Mouse (Mus musculus) kidney, embryonic 15.5 days (tissue): ENCODE results near the gene Coasy. TPM values are rescaled to one million over a fixed set of nuclear protein-coding genes. Genes with fewer than 3 reads are reported as not detected.

ENCODE experiments used
- ATAC-seq: fragments of 200-750 bp; cut with Nextera tagmentation; replicated peaks from 2 replicates; pipeline ENCODE4 v1.8.0; 2017; ENCODE audit warnings: moderate TSS enrichment; ENCODE audit not compliant: low FRiP score
- H3K27ac ChIP-seq: fragments of 300-500 bp; sonication (generic); 2 replicates; pipeline ENCODE4 v1.5.1; 2015; ENCODE audit warnings: mild to moderate bottlenecking, inconsistent platforms
- H3K27me3 ChIP-seq: fragments of 300-500 bp; sonication (generic); 2 replicates; pipeline ENCODE4 v1.6.1; 2015; ENCODE audit warnings: inconsistent platforms
- H3K36me3 ChIP-seq: fragments of 300-500 bp; sonication (generic); 2 replicates; pipeline ENCODE4 v1.6.1; 2015; ENCODE audit warnings: inconsistent platforms
- H3K4me1 ChIP-seq: fragments of 300-500 bp; sonication (generic); 2 replicates; pipeline ENCODE4 v1.6.1; 2015; ENCODE audit warnings: inconsistent platforms
- H3K4me2 ChIP-seq: fragments of 300-500 bp; sonication (generic); 2 replicates; pipeline ENCODE4 v1.6.1; 2015; ENCODE audit warnings: moderate library complexity, mild to moderate bottlenecking, inconsistent platforms
- H3K4me3 ChIP-seq: fragments of 300-500 bp; sonication (generic); replicated peaks from 2 replicates; pipeline ENCODE4 v1.5.1; 2015; ENCODE audit warnings: mild to moderate bottlenecking, inconsistent platforms
- H3K9ac ChIP-seq: fragments of 300-500 bp; sonication (generic); 2 replicates; pipeline ENCODE4 v1.6.1; 2015; ENCODE audit warnings: mild to moderate bottlenecking, inconsistent platforms
- H3K9me3 ChIP-seq: fragments of 300-500 bp; sonication (generic); replicated peaks from 2 replicates; pipeline ENCODE4 v1.6.1; 2016; ENCODE audit warnings: inconsistent platforms
- WGBS: fragments of 180-500 bp; shearing (Covaris S2); methylation state at CpG from one replicate; pipeline ENCODE4 v1.1.7; 2015; ENCODE audit warnings: mixed read lengths; 5-methylcytosine and 5-hydroxymethylcytosine counted together
- polyA plus RNA-seq: library from polyadenylated mRNA; unstranded; fragments of >200 nt; fragmentation: Nextera tagmentation; extraction: Ambion mirVana; gene quantifications from 2 replicates; pipeline ENCODE4 v1.2.1, GENCODE M21; 2015

Gene Coasy
- polyA plus RNA-seq, 1 experiment from 2014 or later = 46.3 TPM

DNA sequence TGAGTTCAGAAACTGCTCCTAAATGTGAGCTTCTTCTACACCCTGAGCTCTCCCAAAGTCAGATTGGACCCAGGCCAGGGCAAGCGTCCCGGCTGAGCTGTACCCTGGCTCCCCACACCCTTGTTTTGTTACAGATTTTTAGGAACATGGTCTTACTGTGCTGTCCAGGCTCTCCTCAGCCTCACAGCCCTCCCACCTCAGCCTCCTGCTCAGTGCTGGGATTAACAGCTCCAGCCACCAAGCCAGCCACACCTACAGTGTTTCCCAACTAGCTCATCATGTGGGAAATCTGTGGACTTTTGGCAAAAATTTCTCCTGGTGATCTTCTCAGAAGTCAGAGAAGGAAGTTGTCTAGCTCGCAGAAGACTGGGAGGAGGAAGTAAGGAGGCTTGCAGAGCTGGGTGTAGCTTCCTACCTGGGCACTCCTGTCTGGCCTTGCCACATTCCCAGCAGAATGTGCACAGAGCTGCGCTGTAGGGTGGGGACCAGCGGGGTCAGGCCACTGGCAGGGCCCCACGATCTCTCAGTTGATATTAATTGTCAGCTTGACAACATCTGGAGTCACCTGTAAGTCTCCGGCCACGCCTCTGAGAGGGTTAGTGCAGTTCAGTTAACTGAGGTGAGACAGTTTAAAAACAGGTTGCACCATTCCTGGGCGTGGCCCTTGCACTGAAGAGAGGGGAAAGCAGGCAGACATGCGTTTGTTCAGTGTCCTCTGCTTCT is 29.5 kb upstream of the Coasy start:
- Histone ChIP-seq H3K9me3 (no peaks in the 10 kb centered on the region), H3K27me3 (no peaks in the 10 kb centered on the region), H3K4me3 (no peak overlapping the region), H3K27ac (no peak overlapping the region), H3K9ac (no peak overlapping the region), H3K36me3 (peaks cover 65% of the 10 kb centered on the region), H3K4me2 (no peak overlapping the region), H3K4me1 (peaks cover 10% of the 10 kb centered on the region)
- no peak for ATAC-seq
- 89% methylated on average over 10 of the region's 10 CpGs for WGBS

DNA sequence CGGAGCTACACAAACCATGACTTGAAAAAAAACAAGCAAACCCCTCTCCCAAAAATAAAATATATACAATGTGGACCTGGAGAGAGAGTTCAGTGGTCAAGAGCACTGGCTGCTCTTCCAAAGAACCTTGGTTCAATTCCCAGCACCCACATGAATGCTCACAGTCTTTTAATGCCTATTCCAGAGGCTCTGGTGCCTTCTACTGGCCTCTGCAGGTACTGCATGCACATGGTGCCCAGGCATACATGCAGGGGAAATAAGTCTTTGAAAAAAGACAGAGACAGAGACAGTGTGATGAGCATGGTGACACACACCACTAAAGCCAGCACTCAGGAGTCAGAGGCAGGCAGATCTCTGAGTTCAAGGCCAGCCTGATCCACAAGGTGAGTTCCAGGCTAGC is 28.4 kb upstream of the Coasy start:
- ATAC-seq = no peak
- H3K27me3 ChIP-seq = no peaks in the 10 kb centered on the region
- H3K4me3 ChIP-seq = no peak overlapping the region
- H3K9ac ChIP-seq = no peak overlapping the region
- peaks cover 54% of the 10 kb centered on the region for H3K36me3 ChIP-seq
- WGBS = 100% methylated on average over 1 of the region's 1 CpGs
- peaks cover 20% of the 10 kb centered on the region for H3K4me1 ChIP-seq
- no peak overlapping the region for H3K4me2 ChIP-seq
- H3K9me3 ChIP-seq = no peaks in the 10 kb centered on the region
- no peak overlapping the region for H3K27ac ChIP-seq

DNA sequence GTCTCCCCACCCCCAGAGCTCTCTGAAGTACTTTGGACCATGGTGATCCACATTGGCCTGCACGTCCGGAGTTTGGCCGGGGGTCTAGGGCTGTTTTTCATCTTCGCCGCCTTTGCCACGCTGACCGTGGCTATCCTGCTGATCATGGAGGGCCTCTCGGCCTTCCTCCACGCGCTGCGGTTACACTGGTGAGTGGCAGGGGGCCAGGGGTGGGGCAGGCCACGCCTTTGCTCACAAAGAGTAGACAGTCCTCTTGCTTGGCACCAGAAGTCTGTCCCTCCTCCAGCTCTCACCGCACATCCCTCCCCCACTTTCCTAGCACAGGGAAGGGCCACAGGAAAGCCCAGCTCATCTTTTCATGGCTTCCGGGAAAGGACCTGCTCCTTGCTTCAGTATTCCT is 26.9 kb upstream of the Coasy start:
- Histone ChIP-seq H3K4me1 (peaks cover 34% of the 10 kb centered on the region), H3K27ac (no peak overlapping the region), H3K9ac (no peak overlapping the region), H3K4me3 (no peak overlapping the region), H3K36me3 (peaks cover 41% of the 10 kb centered on the region), H3K4me2 (no peak overlapping the region), H3K27me3 (no peaks in the 10 kb centered on the region), H3K9me3 (no peaks in the 10 kb centered on the region)
- no peak for ATAC-seq
- 78% methylated on average over 14 of the region's 14 CpGs for WGBS

GRCm38 (mm10) chr11:101056885-101057284 is 25.5 kb upstream of the Coasy start:
- Histone ChIP-seq H3K27ac (peak overlapping the region; percentile 38), H3K4me3 (no peak overlapping the region), H3K4me2 (no peak overlapping the region), H3K27me3 (no peaks in the 10 kb centered on the region), H3K9me3 (no peaks in the 10 kb centered on the region), H3K9ac (no peak overlapping the region), H3K4me1 (peaks cover 46% of the 10 kb centered on the region), H3K36me3 (peaks cover 35% of the 10 kb centered on the region)
- WGBS = 48% methylated on average over 8 of the region's 8 CpGs
- peak; percentile 47; the same call in 1 of the 2 replicates for ATAC-seq

DNA sequence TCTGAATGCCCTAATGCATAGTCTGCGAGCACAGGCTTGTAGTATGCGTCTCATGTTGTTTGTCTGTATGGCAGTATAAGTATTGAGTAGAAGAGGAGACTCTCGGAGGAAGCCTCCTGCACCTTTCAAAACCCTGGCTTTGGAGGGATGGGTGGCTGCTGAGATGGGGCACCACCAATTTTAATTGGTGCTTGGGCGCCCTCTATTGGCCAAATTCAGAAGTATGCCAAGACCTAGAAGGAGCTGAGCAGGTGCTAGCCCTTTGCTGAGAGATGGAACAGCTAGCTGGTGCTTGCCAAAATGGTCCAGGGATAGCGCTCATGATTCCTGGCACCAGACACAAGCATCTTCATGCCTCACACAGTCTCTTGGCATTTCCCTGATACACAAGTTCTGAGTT is 24.5 kb upstream of the Coasy start:
- peaks cover 36% of the 10 kb centered on the region for H3K36me3 ChIP-seq
- no peak for ATAC-seq
- WGBS = 33% methylated on average over 5 of the region's 5 CpGs
- H3K27ac ChIP-seq = 0 out of 2 replicates have a peak overlapping the region, but pooled peaks have one; percentile 38
- no peak overlapping the region for H3K4me2 ChIP-seq
- H3K4me1 ChIP-seq = peaks cover 55% of the 10 kb centered on the region
- H3K4me3 ChIP-seq = no peak overlapping the region
- H3K9ac ChIP-seq = no peak overlapping the region
- H3K27me3 ChIP-seq = no peaks in the 10 kb centered on the region
- H3K9me3 ChIP-seq = no peaks in the 10 kb centered on the region

GRCm38 (mm10) chr11:101058726-101059125 is 23.6 kb upstream of the Coasy start:
- H3K4me3 ChIP-seq = no peak overlapping the region
- no peak for ATAC-seq
- no peaks in the 10 kb centered on the region for H3K9me3 ChIP-seq
- peak overlapping the region; percentile 87 for H3K27ac ChIP-seq
- H3K27me3 ChIP-seq = no peaks in the 10 kb centered on the region
- peaks cover 64% of the 10 kb centered on the region for H3K4me1 ChIP-seq
- 46% methylated on average over 5 of the region's 5 CpGs for WGBS
- peaks cover 27% of the 10 kb centered on the region for H3K36me3 ChIP-seq
- H3K9ac ChIP-seq = no peak overlapping the region
- H3K4me2 ChIP-seq = no peak overlapping the region

DNA sequence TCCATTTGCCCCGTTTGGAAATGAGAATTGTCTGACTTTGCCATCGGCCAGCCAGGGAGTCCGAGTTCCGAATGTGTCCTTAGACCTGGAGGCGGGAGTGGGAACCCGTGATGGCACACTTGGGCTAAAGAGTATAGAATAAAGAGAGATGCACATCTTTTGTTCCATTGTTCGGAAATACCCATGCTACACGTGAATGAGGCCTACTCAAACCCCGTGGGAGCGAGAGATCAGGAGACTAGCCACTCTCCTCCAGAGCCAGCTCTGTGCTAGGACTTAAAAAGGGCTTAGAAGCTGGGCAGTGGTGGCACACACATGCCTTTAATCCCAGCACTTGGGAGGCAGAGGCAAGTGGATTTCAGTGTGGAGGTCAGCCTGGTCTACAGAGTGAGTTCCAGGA is 22.9 kb upstream of the Coasy start:
- Histone ChIP-seq H3K27me3 (no peaks in the 10 kb centered on the region), H3K4me3 (no peak overlapping the region), H3K9me3 (no peaks in the 10 kb centered on the region), H3K9ac (no peak overlapping the region), H3K4me2 (no peak overlapping the region), H3K27ac (peak overlapping the region; percentile 87), H3K4me1 (peaks cover 71% of the 10 kb centered on the region), H3K36me3 (peaks cover 23% of the 10 kb centered on the region)
- ATAC-seq = no peak
- 83% methylated on average over 10 of the region's 10 CpGs for WGBS

DNA sequence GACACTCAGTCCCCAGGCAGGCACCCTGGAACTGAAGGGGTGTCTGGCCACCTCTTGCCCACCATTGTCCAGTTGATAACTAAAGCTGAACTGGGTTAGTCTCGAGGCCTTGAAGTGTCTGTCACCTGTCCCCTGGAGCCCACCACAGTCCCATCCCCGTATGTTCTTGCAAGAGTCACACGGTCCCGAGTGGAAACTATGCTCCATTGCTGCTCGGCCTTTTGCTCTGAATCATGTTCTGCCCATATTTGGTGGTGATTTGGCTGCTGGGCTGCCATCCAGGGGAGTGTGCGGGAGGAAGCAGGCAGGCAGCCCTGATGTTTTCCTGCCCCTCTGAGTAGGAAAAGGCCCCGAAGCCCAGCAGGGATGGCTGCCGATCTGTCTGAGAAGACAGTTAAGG is 22.2 kb upstream of the Coasy start:
- no peak overlapping the region for H3K9ac ChIP-seq
- no peaks in the 10 kb centered on the region for H3K27me3 ChIP-seq
- H3K4me1 ChIP-seq = peaks cover 73% of the 10 kb centered on the region
- peaks cover 19% of the 10 kb centered on the region for H3K36me3 ChIP-seq
- H3K4me2 ChIP-seq = no peak overlapping the region
- no peaks in the 10 kb centered on the region for H3K9me3 ChIP-seq
- ATAC-seq = no peak
- no peak overlapping the region for H3K4me3 ChIP-seq
- WGBS = 49% methylated on average over 8 of the region's 8 CpGs
- H3K27ac ChIP-seq = peak overlapping the region; percentile 87

DNA sequence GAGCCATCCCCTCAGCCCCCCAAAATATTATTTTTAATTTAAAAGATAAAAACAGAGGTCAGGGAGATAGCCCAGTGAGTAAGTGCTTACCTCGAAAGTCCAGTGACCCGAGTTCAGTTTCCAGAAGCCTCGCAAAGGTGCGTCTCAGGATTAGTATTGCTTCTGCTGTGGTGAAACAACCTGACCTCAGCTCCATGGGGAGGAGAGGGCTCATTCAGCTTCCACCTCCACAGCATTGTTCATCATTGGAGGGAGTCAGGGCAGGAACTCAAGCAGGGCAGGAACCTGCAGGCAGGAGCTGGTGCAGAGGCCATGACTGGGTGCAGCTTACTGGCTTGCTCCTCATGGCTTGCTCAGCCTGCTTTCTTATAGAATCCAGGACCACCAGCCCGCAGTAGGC is 21.3 kb upstream of the Coasy start:
- Histone ChIP-seq H3K36me3 (peaks cover 18% of the 10 kb centered on the region), H3K4me3 (no peak overlapping the region), H3K27me3 (no peaks in the 10 kb centered on the region), H3K9me3 (no peaks in the 10 kb centered on the region), H3K9ac (no peak overlapping the region), H3K4me1 (peaks cover 73% of the 10 kb centered on the region), H3K4me2 (no peak overlapping the region), H3K27ac (peak overlapping the region; percentile 87; the same call in 1 of the 2 replicates)
- 87% methylated on average over 5 of the region's 5 CpGs for WGBS
- no peak for ATAC-seq

DNA sequence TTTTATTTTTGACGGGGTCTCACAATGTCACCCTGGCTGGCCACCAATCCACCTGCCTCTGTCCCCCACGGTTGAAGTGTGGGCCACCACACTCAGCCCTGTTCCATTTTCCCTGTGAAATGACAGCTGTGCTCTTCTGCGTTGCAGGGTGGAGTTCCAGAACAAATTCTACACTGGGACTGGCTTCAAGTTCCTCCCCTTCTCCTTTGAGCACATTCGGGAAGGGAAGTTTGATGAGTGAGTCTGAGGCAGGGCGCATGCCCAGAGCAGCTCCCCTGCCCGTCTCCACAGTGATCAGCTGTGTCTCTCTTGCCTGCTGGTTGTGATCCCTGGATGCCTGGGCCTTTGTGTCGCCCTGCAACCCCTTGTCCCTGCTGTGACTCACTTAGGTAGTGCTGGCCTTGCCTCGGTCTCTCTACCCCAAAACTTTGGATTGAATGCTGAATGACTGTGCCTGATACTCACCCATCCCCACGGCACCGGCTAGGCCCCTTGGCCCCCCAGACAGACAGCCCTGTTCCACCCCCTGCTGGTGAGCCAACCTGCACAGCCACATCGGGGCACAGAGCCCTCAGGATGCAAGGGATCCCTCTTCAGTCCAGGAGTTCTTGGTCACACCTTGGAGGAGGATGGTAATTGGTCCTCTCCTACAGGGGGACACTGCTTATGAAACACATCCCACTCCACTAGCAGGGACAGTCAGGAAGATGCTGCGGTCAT is 20.0 kb upstream of the Coasy start:
- Histone ChIP-seq H3K4me3 (no peak overlapping the region), H3K27me3 (no peaks in the 10 kb centered on the region), H3K4me2 (no peak overlapping the region), H3K36me3 (peaks cover 13% of the 10 kb centered on the region), H3K9ac (no peak overlapping the region), H3K9me3 (no peaks in the 10 kb centered on the region), H3K27ac (peak overlapping the region; percentile 95), H3K4me1 (peaks cover 75% of the 10 kb centered on the region)
- 81% methylated on average over 12 of the region's 12 CpGs for WGBS
- ATAC-seq = no peak

DNA sequence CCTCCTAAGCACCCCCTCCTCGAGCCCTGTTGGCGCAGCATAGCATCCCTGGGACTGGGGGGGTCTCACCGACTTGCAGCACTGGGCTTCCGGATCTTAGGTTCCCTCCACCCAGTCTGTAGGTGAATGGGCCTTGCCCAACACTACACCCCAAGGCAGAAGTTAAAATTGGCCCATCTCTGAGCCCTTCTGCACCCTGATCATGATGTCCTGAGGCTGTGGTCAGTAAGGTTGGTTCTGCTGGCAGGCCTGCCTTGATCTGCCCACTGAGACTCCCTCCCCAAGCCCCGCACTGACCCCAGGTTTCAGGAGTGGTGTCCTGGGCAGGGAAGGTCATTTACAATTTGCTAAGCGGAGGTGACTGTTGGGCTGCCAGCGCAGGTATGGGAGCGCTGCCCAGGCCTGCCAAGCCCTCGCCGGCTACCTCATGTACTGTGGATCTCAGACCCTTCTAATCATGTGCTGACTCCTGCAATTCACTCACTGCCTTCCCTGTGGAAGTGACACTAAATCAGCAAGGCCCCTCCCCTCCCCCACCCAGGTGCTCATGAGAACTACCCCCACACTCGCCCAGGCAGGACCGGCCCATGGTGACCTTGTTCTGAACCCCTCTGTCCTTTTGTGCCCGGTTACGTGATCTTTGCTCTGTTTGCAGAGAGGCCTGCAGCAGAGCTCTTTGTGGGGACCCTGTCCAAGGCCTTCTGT is 19.2 kb upstream of the Coasy start:
- 57% methylated on average over 14 of the region's 14 CpGs for WGBS
- Histone ChIP-seq H3K4me2 (0 out of 2 replicates have a peak overlapping the region, but pooled peaks have one; percentile 19), H3K27ac (peak overlapping the region; percentile 95), H3K9ac (peak overlapping the region; percentile 21; the same call in 1 of the 2 replicates), H3K4me1 (peaks cover 73% of the 10 kb centered on the region), H3K27me3 (0 out of 2 replicates have a peak, but pooled peaks cover 3% of the 10 kb centered on the region), H3K4me3 (no peak overlapping the region), H3K36me3 (peaks cover 9% of the 10 kb centered on the region), H3K9me3 (no peaks in the 10 kb centered on the region)
- ATAC-seq = peak; percentile 20; the same call in 1 of the 2 replicates
